Mouse (Mus musculus) midbrain, embryonic 13.5 days (tissue): ENCODE data around the gene Apobr. TPM values are rescaled to one million over a fixed set of nuclear protein-coding genes. Genes with fewer than 3 reads are reported as not detected.

Experiments
- ATAC-seq: fragments of 200-750 bp; cut with Nextera tagmentation; 2 replicates; pipeline ENCODE4 v1.8.0; 2017; ENCODE audit warnings: mild to moderate bottlenecking, moderate TSS enrichment, moderate library complexity
- H3K27ac ChIP-seq: fragments of 300-500 bp; sonication (generic); 2 replicates; pipeline ENCODE4 v1.5.1; 2015; ENCODE audit warnings: inconsistent platforms, mild to moderate bottlenecking, moderate library complexity
- H3K27me3 ChIP-seq: fragments of 300-500 bp; sonication (generic); 2 replicates; pipeline ENCODE4 v1.6.1; 2015; ENCODE audit warnings: mild to moderate bottlenecking, inconsistent platforms
- H3K36me3 ChIP-seq: fragments of 300-500 bp; sonication (generic); 2 replicates; pipeline ENCODE4 v1.6.1; 2015; ENCODE audit warnings: mild to moderate bottlenecking, inconsistent platforms
- H3K4me1 ChIP-seq: fragments of 300-500 bp; sonication (generic); replicated peaks from 2 replicates; pipeline ENCODE4 v1.6.1; 2015; ENCODE audit warnings: inconsistent platforms
- H3K4me2 ChIP-seq: fragments of 300-500 bp; sonication (generic); replicated peaks from 2 replicates; pipeline ENCODE4 v1.6.1; 2015; ENCODE audit warnings: moderate library complexity, mild to moderate bottlenecking, inconsistent platforms
- H3K4me3 ChIP-seq: fragments of 300-500 bp; sonication (generic); replicated peaks from 2 replicates; pipeline ENCODE4 v1.5.1; 2015; ENCODE audit warnings: mild to moderate bottlenecking, inconsistent platforms
- H3K9ac ChIP-seq: fragments of 300-500 bp; sonication (generic); replicated peaks from 2 replicates; pipeline ENCODE4 v1.6.1; 2015; ENCODE audit warnings: mild to moderate bottlenecking, inconsistent platforms
- H3K9me3 ChIP-seq: fragments of 300-500 bp; sonication (generic); 2 replicates; pipeline ENCODE4 v1.6.1; 2016; ENCODE audit warnings: mild to moderate bottlenecking, inconsistent platforms
- WGBS: fragments of 180-500 bp; shearing (Covaris S2); methylation state at CpG from one replicate; pipeline ENCODE4 v1.1.7; 2015; 5-methylcytosine and 5-hydroxymethylcytosine counted together
- polyA plus RNA-seq: library from polyadenylated mRNA; unstranded; fragments of >200 nt; fragmentation: Nextera tagmentation; extraction: Ambion mirVana; gene quantifications from 2 replicates; pipeline ENCODE4 v1.2.1, GENCODE M21; 2015

Apobr gene
- polyA plus RNA-seq, 1 experiment from 2014 or later: 0.69 TPM

DNA sequence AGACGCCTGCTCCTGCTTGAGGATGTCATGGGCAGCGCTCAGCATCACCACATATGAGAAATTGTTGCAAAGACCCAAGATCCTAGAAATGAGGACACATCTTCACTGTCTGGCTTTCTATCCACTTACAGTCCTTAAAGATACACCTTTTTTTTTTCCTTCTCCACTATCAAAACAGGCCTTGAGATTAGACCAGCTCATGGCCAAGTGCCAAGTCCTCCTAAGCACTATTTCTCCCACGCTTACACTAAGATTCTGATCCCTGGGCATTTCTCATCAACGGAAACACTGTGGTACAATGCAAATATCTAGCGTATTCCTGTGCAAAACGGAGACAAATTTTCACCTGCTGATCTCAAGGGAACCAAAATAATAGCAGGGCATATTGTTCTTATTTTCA lies 3.1 kb upstream of the Apobr start:
- ATAC-seq: no peak
- Histone ChIP-seq H3K4me1 (peaks cover 14% of the 10 kb centered on the region), H3K36me3 (peaks cover 19% of the 10 kb centered on the region), H3K4me3 (no peak overlapping the region; the same call in 1 of the 2 replicates), H3K27me3 (peaks cover 24% of the 10 kb centered on the region), H3K4me2 (no peak overlapping the region; the same call in 1 of the 2 replicates), H3K9me3 (no peaks in the 10 kb centered on the region), H3K27ac (no peak overlapping the region), H3K9ac (no peak overlapping the region; the same call in 1 of the 2 replicates)
- 92% methylated on average over 6 of the region's 6 CpGs for WGBS

DNA sequence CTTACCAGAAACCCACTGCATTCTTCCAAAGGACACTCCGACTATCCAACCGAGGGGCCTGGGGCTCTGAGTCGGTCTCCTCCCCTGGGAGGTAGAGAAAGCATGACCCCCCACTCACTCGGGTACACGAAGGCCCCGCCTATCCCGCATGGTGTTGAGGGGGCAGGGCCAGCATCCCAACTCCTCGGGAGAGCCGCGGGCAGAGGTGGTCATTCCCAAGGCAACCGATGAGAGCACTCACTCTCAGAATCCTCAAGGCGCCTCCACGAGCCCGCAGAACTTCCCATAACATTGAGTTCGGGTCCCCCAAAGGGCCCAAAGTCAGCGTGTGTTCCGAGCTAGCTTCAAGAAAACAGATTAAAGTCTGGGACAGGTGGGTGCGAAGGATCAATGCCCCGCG lies 2.0 kb upstream of the Apobr start:
- Histone ChIP-seq H3K4me3 (peak overlapping the region; percentile 58), H3K27ac (no peak overlapping the region), H3K9ac (peak overlapping the region; percentile 66), H3K4me1 (peaks cover 16% of the 10 kb centered on the region), H3K4me2 (peak overlapping the region; percentile 88), H3K9me3 (no peaks in the 10 kb centered on the region), H3K27me3 (peaks cover 24% of the 10 kb centered on the region), H3K36me3 (peaks cover 14% of the 10 kb centered on the region)
- ATAC-seq: peak; percentile 76
- WGBS: 2% methylated on average over 20 of the region's 20 CpGs

DNA sequence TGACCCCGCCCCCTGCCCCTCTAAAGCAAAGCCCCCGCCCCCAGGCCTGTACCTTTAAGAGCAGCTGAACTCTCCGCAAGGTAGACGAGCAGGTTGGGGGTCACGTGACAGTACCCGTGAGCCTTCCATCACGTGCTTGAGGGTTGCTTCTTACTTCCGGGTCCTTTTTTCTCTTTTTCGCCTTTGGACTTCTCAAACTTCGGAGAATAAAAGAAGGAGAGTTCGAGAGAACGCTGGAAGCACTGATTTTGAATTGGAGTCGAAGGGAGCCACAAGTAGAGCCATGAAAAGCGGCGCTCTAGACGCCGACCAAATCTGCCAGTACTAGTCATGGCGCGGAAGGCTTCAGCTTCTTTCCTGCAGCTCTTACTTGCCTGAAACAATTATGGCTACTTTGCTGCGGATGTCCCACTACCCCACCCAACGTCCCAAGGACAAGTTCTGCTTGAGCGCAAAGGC lies 1.5 kb upstream of the Apobr start:
- WGBS: under 1% methylated on average over 22 of the region's 22 CpGs
- Histone ChIP-seq H3K9ac (peak overlapping the region; percentile 66), H3K4me3 (peak overlapping the region; percentile 58)

DNA sequence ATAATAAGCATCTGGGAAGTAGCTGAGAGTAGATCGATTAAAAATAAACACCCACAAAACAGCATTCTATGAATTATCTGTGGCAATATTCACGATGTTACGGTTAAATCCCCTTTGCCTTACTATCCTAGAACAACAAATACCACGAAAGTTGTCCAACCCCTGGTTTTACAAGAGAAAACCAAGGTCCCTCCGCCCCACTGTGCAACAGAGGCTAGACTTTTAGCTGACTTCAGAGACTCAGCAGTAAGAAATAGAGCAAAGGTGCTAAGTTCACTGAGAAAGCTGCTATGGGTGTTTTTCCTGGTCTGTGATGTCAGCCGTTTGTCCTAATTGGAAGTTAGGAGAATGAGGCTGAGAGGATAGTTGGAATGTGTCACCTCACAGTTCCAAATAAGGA lies 981 bp upstream of the Apobr start:
- 60% methylated on average over 6 of the region's 6 CpGs for WGBS
- H3K27ac ChIP-seq: peak overlapping the region; percentile 88

More for the DNA sequence above, 1.5 kb upstream of the Apobr start:
- Histone ChIP-seq H3K4me2 (peak overlapping the region; percentile 88), H3K36me3 (peaks cover 9% of the 10 kb centered on the region), H3K27ac (peak overlapping the region; percentile 88), H3K4me1 (peaks cover 20% of the 10 kb centered on the region), H3K9me3 (no peaks in the 10 kb centered on the region), H3K27me3 (peaks cover 24% of the 10 kb centered on the region)
- ATAC-seq: peak; percentile 86

DNA sequence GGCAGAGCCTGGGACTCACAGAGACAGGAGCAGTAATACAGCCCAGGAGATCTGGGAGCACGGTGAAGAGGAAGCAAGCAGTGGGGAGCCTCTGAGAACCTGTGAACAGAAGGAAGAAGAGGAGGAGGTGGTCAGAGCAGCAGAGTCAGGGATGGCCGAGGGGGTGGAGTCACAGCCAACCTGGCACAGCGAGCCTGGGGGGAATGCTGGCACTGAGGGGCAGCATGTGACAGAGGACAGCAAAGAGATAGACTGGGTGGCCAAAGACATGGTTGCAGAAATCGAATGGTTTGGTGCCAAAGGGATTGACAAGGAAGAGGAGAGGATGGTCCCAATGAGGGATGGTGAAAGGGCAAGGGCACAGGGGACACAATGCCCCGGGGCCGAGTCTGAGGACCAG lies 975 bp downstream of the Apobr start, which contains the start of gene Cln3:
Cln3 (minus strand) TSS at position 101 of the 400 bp plus-strand sequence.
- Histone ChIP-seq H3K4me1 (peaks cover 20% of the 10 kb centered on the region), H3K9ac (no peak within 1 kb of the TSS), H3K27ac (no peak within 1 kb of the TSS), H3K27me3 (peaks cover 24% of the 10 kb centered on the region), H3K9me3 (no peaks in the 10 kb centered on the region), H3K36me3 (0 out of 2 replicates have a peak, but pooled peaks cover under 1% of the 10 kb centered on the region), H3K4me2 (no peak within 1 kb of the TSS), H3K4me3 (no peak within 1 kb of the TSS)
- WGBS: 81% methylated on average over 6 of the region's 6 CpGs
- ATAC-seq: no peak

More for the DNA sequence above, 981 bp upstream of the Apobr start:
- Histone ChIP-seq H3K36me3 (peaks cover 5% of the 10 kb centered on the region), H3K27me3 (peaks cover 24% of the 10 kb centered on the region), H3K9me3 (no peaks in the 10 kb centered on the region), H3K4me3 (peak overlapping the region; percentile 58), H3K4me1 (peaks cover 20% of the 10 kb centered on the region), H3K9ac (no peak overlapping the region; the same call in 1 of the 2 replicates), H3K4me2 (peak overlapping the region; percentile 88)
- ATAC-seq: no peak

DNA sequence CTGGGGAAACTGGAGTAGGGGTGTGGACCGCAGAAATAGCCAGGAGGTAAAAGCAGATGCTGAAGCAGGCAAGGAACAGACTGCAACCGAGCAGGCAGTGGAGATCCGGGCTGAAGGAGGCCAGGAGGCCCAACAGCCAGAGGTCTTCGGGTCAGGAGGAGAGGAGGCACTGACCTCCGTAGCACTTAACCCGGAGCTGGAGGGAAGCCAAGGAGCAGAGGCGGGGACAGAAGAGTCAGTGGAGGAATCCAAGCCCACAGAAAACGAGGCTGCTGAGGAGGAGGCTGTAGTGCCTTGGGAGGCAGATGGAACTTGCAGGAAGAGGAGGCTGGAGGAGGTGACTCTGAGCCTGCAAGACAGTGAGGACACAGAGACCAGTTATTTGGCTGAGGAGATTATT lies 2.1 kb downstream of the Apobr start:
- 67% methylated on average over 8 of the region's 8 CpGs for WGBS
- H3K27me3 ChIP-seq: peaks cover 24% of the 10 kb centered on the region
- no peaks in the 10 kb centered on the region for H3K36me3 ChIP-seq
- no peak overlapping the region for H3K27ac ChIP-seq
- ATAC-seq: no peak
- no peak overlapping the region for H3K9ac ChIP-seq
- peaks cover 14% of the 10 kb centered on the region for H3K4me1 ChIP-seq
- H3K4me3 ChIP-seq: no peak overlapping the region
- no peak overlapping the region for H3K4me2 ChIP-seq
- no peaks in the 10 kb centered on the region for H3K9me3 ChIP-seq

DNA sequence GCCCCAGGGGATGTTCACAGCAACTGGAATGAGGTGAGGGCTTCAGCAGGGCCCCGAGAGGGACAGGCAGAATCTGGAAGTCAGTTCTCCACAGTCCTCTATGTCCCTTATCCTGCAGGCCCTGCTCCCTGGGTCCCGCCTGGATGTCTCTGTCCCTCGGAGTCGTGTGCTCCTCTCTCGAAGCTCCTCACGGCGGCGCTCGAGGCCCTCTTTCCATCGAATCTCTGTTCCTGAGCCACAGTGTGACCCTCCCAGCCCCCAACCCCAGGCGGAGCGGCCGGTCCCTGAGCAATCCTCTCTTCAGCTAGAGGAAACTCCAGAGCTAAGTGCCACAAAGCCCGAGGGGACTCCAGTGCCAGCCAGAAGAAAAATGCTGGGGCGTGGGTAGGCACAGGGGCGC lies 3.0 kb downstream of the Apobr start:
- no peak for ATAC-seq

DNA sequence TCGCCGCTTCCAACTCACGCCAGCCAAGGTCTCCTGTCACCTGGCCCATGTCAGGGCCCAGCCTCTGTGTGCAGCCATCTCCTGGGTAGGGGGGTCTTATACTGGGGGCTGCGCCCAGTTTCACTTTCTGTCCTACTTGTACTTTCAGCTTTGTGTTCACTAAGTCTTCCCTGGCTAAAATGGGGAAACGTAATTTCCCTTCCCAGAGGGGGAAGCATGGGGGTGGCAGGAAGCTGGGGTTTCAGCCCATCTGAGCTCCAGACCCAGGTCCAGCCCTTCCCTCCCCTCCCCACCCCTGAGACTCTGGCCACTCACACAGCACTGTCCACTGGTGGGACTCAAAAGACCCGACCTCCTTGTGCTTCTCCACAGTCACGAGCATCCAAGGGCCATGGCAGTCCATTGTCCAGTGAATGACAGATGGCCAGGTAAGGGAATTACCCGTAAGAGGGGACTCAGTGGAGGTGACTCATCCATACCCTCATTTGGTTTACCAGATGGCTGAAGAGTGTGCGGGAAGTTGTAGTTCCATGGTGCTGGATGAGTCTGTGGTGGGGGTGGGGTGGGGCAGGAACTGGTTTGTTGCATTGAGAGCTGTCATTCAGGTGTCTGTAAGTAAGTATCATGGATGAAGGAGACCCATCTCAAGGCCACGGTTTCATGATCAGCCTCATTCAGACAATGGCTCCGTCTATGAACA lies 10.3 kb downstream of the Apobr start, which contains the start of gene Il27:
Il27 (minus strand) TSS at position 80 of the 700 bp plus-strand sequence.
- Histone ChIP-seq H3K9me3 (no peaks in the 10 kb centered on the region), H3K4me3 (no peak within 1 kb of the TSS), H3K27ac (no peak within 1 kb of the TSS), H3K27me3 (peaks cover 6% of the 10 kb centered on the region; the same call in 1 of the 2 replicates), H3K4me2 (no peak within 1 kb of the TSS), H3K9ac (no peak within 1 kb of the TSS), H3K36me3 (no peaks in the 10 kb centered on the region), H3K4me1 (no peaks in the 10 kb centered on the region)
- ATAC-seq: no peak
- WGBS: 80% methylated on average over 11 of the region's 11 CpGs

More for the DNA sequence above, 3.0 kb downstream of the Apobr start:
- 6% methylated on average over 16 of the region's 16 CpGs for WGBS
- H3K27ac ChIP-seq: no peak overlapping the region
- H3K27me3 ChIP-seq: peaks cover 24% of the 10 kb centered on the region
- peaks cover 7% of the 10 kb centered on the region for H3K4me1 ChIP-seq
- H3K36me3 ChIP-seq: no peaks in the 10 kb centered on the region
- no peak overlapping the region for H3K4me3 ChIP-seq
- peak overlapping the region; percentile 32 for H3K4me2 ChIP-seq
- H3K9ac ChIP-seq: peak overlapping the region; percentile 48; the same call in 1 of the 2 replicates
- no peaks in the 10 kb centered on the region for H3K9me3 ChIP-seq

DNA sequence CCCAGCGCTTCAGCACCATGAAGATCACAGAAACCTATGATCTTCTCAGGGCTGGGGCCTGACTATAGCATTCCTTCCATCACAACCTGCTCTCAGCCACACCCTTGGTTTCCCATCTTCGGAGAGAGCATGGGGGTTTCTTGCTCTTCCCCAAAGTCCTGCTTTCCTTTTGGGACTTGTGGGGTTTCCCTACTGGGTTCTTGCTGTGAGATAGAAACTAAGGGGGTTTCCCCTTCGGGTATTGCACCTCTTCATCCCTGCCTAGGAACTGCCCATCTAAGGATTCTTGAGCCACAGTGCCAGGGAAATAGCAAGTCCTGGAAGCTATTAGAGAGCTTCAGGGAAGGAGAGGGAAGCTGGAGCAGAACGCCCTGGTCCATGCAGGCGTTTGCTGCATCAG lies 11.1 kb downstream of the Apobr start:
- 77% methylated on average over 5 of the region's 5 CpGs for WGBS
- Histone ChIP-seq H3K4me1 (no peaks in the 10 kb centered on the region), H3K4me3 (no peak overlapping the region), H3K36me3 (no peaks in the 10 kb centered on the region), H3K4me2 (no peak overlapping the region), H3K27ac (no peak overlapping the region), H3K27me3 (peaks cover 6% of the 10 kb centered on the region; the same call in 1 of the 2 replicates), H3K9me3 (no peaks in the 10 kb centered on the region), H3K9ac (no peak overlapping the region)
- ATAC-seq: no peak

DNA sequence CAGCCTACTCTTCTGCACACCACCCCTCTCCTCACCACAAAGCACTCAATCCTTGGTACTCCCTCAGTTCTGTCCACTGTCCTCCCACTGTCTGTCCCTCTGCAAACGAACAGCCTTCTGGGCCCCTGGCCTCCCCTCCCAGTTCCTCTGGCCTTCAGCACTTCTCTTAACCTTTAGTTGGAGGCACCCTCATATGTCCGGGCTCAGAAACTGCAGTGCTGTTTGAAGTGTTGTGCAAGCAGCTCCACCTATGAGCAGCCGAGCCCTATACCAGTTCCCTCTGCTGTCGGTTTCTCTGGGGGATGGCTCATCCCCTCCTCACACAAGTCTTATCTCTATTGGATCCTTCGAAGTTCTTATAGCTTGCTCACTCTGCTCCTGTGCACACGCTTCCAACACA lies 11.7 kb downstream of the Apobr start:
- H3K27ac ChIP-seq: no peak overlapping the region
- no peaks in the 10 kb centered on the region for H3K9me3 ChIP-seq
- H3K36me3 ChIP-seq: no peaks in the 10 kb centered on the region
- 63% methylated on average over 6 of the region's 6 CpGs for WGBS
- H3K9ac ChIP-seq: no peak overlapping the region
- H3K4me1 ChIP-seq: no peaks in the 10 kb centered on the region
- H3K4me2 ChIP-seq: no peak overlapping the region
- no peak overlapping the region for H3K4me3 ChIP-seq
- no peak for ATAC-seq
- H3K27me3 ChIP-seq: peaks cover 6% of the 10 kb centered on the region; the same call in 1 of the 2 replicates

DNA sequence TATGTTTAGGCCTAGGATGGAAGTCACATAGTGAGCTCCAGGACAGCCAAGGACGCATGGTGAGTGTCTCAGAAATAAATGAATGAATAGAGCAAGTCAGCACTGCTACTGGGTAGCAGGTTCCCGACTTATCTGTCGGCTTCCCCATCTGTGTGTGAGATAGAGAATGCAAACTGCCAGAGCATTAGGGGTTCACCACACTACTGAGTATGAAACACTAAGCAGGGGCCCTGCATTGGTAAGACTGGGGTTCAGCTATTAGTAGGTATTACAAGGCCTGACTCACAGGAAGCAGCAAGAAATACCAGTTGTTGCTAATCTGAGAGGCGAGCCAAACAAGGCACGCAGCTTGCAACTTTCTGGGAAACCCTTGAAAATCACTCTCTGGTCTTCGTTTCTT lies 14.2 kb downstream of the Apobr start:
- no peaks in the 10 kb centered on the region for H3K36me3 ChIP-seq
- H3K4me2 ChIP-seq: no peak overlapping the region
- ATAC-seq: no peak
- H3K9me3 ChIP-seq: no peaks in the 10 kb centered on the region
- no peak overlapping the region for H3K9ac ChIP-seq
- no peaks in the 10 kb centered on the region for H3K4me1 ChIP-seq
- H3K27ac ChIP-seq: no peak overlapping the region
- 82% methylated on average over 6 of the region's 6 CpGs for WGBS
- 0 out of 2 replicates have a peak, but pooled peaks cover under 1% of the 10 kb centered on the region for H3K27me3 ChIP-seq
- H3K4me3 ChIP-seq: no peak overlapping the region

DNA sequence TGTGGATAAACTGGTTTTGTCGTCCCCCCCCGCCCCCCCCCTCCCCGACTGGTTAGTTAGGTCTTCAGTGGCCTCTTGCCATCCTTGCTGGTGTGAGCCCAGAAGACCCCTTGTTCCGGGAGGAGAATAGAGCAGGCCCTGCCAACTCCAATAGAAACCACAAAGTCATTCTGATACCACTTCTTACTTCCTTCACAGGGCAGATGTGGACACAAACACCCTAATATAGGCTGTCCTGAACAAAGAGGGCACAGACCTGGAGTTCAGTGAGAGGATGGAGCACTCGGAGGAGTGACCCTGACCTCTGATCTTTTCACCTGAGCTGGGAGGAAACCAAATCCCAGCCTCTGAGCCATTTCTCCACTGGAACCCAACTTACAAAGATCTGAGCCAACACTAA lies 17.2 kb downstream of the Apobr start:
- Histone ChIP-seq H3K4me3 (no peak overlapping the region), H3K4me2 (no peak overlapping the region), H3K27ac (no peak overlapping the region), H3K4me1 (no peaks in the 10 kb centered on the region), H3K9me3 (no peaks in the 10 kb centered on the region), H3K9ac (no peak overlapping the region), H3K36me3 (no peaks in the 10 kb centered on the region), H3K27me3 (no peaks in the 10 kb centered on the region)
- no peak for ATAC-seq
- 48% methylated on average over 5 of the region's 5 CpGs for WGBS
